In genomic region chr13:28887098-28887497, GRCm38 (mm10) we compare ENCODE assay signal across 9 mouse cellular contexts.
A peak's percentile ranks its signal among the peaks of the same experiment; 100 is the strongest.
DNase-seq lines count a peak whose midpoint lies in the region; ATAC-seq lines count a peak whose summit lies in the region.
"Had no signal": no experiment of that assay in that cellular context is flagged by ENCODE, and none has a peak within 500 bp of the region (broad histone marks: within the 10 kb centered on the region; RNA-seq: fewer than 3 reads in every experiment).

No protein-coding gene starts in this region.

- H3K27me3 ChIP-seq in kidney, embryonic 15.5 days: peaks cover 25% of the 10 kb centered on the region
- peaks cover 25% of the 10 kb centered on the region for H3K27me3 ChIP-seq in embryonic facial prominence, embryonic 13.5 days
- H3K27me3 ChIP-seq in hindbrain, embryonic 10.5 days (ENCODE audit: insufficient read depth, poor library complexity, severe bottlenecking): peaks cover 30% of the 10 kb centered on the region
- peaks cover 28% of the 10 kb centered on the region for H3K27me3 ChIP-seq in midbrain, embryonic 12.5 days

- peaks cover 33% of the 10 kb centered on the region for H3K4me1 ChIP-seq in kidney, embryonic 15.5 days
- peaks cover 28% of the 10 kb centered on the region for H3K4me1 ChIP-seq in embryonic facial prominence, embryonic 13.5 days
- H3K4me1 ChIP-seq in hindbrain, embryonic 10.5 days (replicated peaks): peaks cover 39% of the 10 kb centered on the region
- H3K4me1 ChIP-seq in midbrain, embryonic 12.5 days: peaks cover 31% of the 10 kb centered on the region

- H3K36me3 ChIP-seq in kidney, embryonic 15.5 days: no peaks in the 10 kb centered on the region
- H3K36me3 ChIP-seq in embryonic facial prominence, embryonic 13.5 days: no peaks in the 10 kb centered on the region
- no peaks in the 10 kb centered on the region for H3K36me3 ChIP-seq in hindbrain, embryonic 10.5 days
- H3K36me3 ChIP-seq in midbrain, embryonic 12.5 days: no peaks in the 10 kb centered on the region

- no peaks in the 10 kb centered on the region for H3K9me3 ChIP-seq in kidney, embryonic 15.5 days (replicated peaks)
- no peaks in the 10 kb centered on the region for H3K9me3 ChIP-seq in embryonic facial prominence, embryonic 13.5 days
- no peaks in the 10 kb centered on the region for H3K9me3 ChIP-seq in hindbrain, embryonic 10.5 days
- no peaks in the 10 kb centered on the region for H3K9me3 ChIP-seq in midbrain, embryonic 12.5 days

- WGBS in kidney, embryonic 15.5 days: 19% methylated on average over 13 of the region's 13 CpGs
- 13% methylated on average over 13 of the region's 13 CpGs for WGBS in embryonic facial prominence, embryonic 13.5 days
- WGBS in hindbrain, embryonic 10.5 days: 3% methylated on average over 13 of the region's 13 CpGs
- WGBS in midbrain, embryonic 12.5 days: 7% methylated on average over 13 of the region's 13 CpGs

- 0 out of 2 replicates have a peak overlapping the region, but pooled peaks have one; percentile 7 for H3K4me3 ChIP-seq in kidney, embryonic 15.5 days (replicated peaks)
- peak overlapping the region; percentile 17; the same call in 1 of the 2 replicates for H3K4me3 ChIP-seq in embryonic facial prominence, embryonic 13.5 days
- H3K4me3 ChIP-seq in hindbrain, embryonic 10.5 days: peak overlapping the region; percentile 35
- H3K4me3 ChIP-seq in midbrain, embryonic 12.5 days: no peak overlapping the region

- H3K9ac ChIP-seq in kidney, embryonic 15.5 days: no peak overlapping the region
- no peak overlapping the region for H3K9ac ChIP-seq in embryonic facial prominence, embryonic 13.5 days
- H3K9ac ChIP-seq in midbrain, embryonic 12.5 days (replicated peaks): no peak overlapping the region

- peak overlapping the region; percentile 38 for H3K4me2 ChIP-seq in kidney, embryonic 15.5 days
- H3K4me2 ChIP-seq in embryonic facial prominence, embryonic 13.5 days: peak overlapping the region; percentile 48
- peak overlapping the region; percentile 79 for H3K4me2 ChIP-seq in midbrain, embryonic 12.5 days (replicated peaks)

- no peak for ATAC-seq in kidney, embryonic 15.5 days (replicated peaks; ENCODE audit: low FRiP score)
- ATAC-seq in embryonic facial prominence, embryonic 13.5 days (ENCODE audit: insufficient number of reproducible peaks, insufficient read depth, low FRiP score, low TSS enrichment, low read depth): no peak
- ATAC-seq in midbrain, embryonic 12.5 days (ENCODE audit: low FRiP score, low read depth): no peak

- H3K27ac ChIP-seq in kidney, embryonic 15.5 days: no peak overlapping the region
- H3K27ac ChIP-seq in embryonic facial prominence, embryonic 13.5 days: no peak overlapping the region
- peak overlapping the region; percentile 66 for H3K27ac ChIP-seq in hindbrain, embryonic 10.5 days
- no peak overlapping the region for H3K27ac ChIP-seq in midbrain, embryonic 12.5 days (replicated peaks)

- no peak for DNase-seq in kidney, postnatal 25 days
- DNase-seq in hindbrain, embryonic 10.5 days (ENCODE audit: low spot score): no peak
- DNase-seq in cerebellum, adult 9-11 months: no peak
- no peak for DNase-seq in left cerebral cortex, adult 8-10 months (ENCODE audit: low spot score in 2 of 2)
- no peak for DNase-seq in urinary bladder, adult 2 months (ENCODE audit: low spot score)
- DNase-seq: lung, postnatal 36 days had no signal
